Mouse (Mus musculus): ENCODE measurements around the gene Tas2r137.

Gene Tas2r137

DNA sequence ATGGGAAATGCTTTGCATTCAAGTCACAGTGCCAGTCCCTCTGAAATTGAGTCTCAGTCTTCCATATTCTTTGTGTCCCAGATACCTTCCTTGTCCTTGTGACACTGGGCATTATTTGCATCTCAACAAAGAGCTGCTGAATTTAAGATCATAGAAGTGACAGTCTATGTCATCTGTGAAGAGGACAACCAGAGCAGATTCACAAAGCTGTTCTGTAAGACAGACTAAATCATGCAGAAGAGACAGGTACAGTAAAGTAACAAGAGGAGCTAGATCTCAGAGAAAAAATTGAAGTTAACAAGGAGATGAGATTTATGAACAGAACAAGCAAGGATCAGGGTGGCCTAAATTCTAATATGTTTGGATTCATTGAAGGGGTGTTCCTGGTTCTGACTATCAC lies at the start of gene Tas2r137:
Gene Tas2r137 (plus strand): TSS at position 301 of the 400 bp plus-strand sequence.
- no peak for DNase-seq (ENCODE audit: low read depth, low spot score)

- DNase-seq (ENCODE audit: low read depth, low spot score), result no peak
Observed at GRCm38 (mm10) chr6:40441276-40441675, 49.8 kb upstream of the Tas2r137 start.

DNA sequence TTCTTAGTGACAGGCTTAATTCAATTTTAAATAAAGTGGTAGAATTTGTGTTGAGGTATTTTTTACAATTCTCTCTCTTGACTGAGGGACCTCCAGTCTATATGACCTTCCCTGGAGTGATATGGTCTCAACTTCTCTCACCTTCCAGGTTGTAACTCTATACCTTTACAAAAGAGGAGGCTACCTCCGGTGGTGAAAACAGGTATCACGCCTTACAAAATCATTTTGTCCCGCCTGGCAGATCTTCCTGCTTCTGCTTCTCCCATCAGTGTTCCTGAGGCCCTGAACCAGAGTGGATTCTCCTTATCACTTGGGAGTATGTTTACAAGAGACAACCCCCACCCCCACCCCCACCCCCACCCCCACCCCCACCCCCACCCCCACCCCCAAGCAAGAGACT lies 49.3 kb upstream of the Tas2r137 start:
- DNase-seq (ENCODE audit: low read depth, low spot score), result no peak

- DNase-seq (ENCODE audit: low read depth, low spot score), result no peak
Observed at GRCm38 (mm10) chr6:40443281-40443928, 47.6 kb upstream of the Tas2r137 start.

- DNase-seq (ENCODE audit: low read depth, low spot score), result no peak
Observed at GRCm38 (mm10) chr6:40448626-40449025, 42.4 kb upstream of the Tas2r137 start.

DNA sequence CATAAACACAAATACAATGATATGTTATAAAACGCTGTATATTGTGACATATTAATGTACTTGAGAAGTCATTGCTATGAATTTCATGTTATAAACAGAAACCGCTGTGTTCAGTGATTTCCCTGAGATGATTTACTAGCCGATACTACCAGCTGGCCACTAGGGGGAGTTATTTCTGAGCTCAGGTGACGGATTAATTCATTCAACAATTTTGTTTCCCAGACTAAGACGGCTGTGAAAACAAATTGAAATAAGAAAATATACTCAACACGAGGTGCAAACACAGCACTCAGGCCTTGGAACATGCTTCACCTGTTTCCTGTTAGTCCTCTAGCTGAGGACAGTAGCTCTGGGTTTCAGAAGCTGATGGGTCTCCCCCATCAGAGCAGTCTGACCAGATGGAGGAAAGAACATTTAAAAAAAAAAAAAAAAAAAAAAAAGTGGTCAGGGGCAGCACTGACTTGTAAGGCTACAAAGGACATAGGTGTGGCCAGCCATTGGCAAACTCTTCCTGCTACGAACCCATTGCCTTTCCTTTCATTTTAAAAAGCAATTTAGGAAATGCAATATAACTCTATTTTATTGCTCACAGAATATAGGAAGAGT lies 36.5 kb upstream of the Tas2r137 start:
- no peak for DNase-seq (ENCODE audit: low read depth, low spot score)

DNA sequence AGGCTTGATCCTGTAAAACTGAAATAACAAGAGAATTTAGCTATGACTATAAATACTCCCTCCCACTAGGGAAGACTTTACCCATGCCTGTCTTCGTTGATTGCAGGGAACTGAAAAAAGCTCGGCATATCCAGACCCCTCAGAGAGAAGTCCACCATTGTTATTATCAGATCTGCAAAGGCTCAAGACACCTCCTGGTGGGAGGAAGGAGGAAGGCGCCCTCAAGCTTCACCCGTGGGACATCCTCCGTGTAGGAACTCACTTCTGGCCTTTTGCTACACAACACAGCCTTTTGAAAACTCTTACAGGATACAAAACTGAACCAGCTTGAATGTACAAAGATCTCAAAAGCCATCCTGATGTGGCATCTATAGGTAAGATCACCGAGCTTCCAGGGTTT lies 25.3 kb upstream of the Tas2r137 start:
- DNase-seq (ENCODE audit: low read depth, low spot score), result no peak

- peak; percentile 94 for DNase-seq (ENCODE audit: low read depth, low spot score)
Observed at GRCm38 (mm10) chr6:40470916-40471719, 19.9 kb upstream of the Tas2r137 start, which contains the start of gene Ssbp1. TSS of gene Ssbp1 (plus strand) at chr6:40471352.

- DNase-seq (ENCODE audit: low read depth, low spot score), result no peak
Observed at GRCm38 (mm10) chr6:40471720-40472010, 19.4 kb upstream of the Tas2r137 start.

GRCm38 (mm10) chr6:40476132-40476531 lies 14.9 kb upstream of the Tas2r137 start:
- DNase-seq (ENCODE audit: low read depth, low spot score), result no peak

- DNase-seq (ENCODE audit: low read depth, low spot score), result no peak
Observed at GRCm38 (mm10) chr6:40479705-40480104, 11.3 kb upstream of the Tas2r137 start.

GRCm38 (mm10) chr6:40482318-40482717 lies 8.7 kb upstream of the Tas2r137 start:
- DNase-seq (ENCODE audit: low read depth, low spot score), result no peak

GRCm38 (mm10) chr6:40493229-40493628 lies 2.2 kb downstream of the Tas2r137 start, which contains the start of gene Tas2r108:
TSS of gene Tas2r108 (plus strand) at chr6:40493529.
- no peak for DNase-seq (ENCODE audit: low read depth, low spot score)

DNA sequence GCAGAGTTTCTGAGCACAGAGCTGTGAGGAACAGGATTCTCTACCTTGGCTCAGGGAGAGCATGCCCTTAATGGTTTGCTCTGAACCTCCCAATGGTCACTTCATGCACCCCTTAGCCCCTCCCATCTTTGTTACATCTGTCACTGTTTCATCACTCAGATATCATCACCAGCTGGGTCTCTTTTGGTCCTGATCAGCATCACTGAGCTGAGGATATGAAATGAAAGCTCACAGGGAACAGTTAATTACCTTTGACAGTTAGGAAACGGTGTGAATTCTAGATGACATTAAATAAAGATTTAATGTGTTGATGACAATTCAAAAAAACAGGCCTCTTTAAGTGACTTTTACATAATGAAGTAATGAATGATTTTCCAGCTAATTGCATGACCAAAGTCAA lies 28.4 kb downstream of the Tas2r137 start, which contains the start of gene Prss37:
Gene Prss37 (minus strand): TSS at position 101 of the 400 bp plus-strand sequence.
- no peak for DNase-seq (ENCODE audit: low read depth, low spot score)
